Mouse (Mus musculus) erythroblast, embryonic 14.5 days (primary cell): ENCODE data around the gene Mecr. TPM values are rescaled to one million over a fixed set of nuclear protein-coding genes. Genes with fewer than 3 reads are reported as not detected.

Experiments used
- H3K27me3 ChIP-seq: 2 replicates; pipeline ENCODE4 v1.6.1; 2012; ENCODE audit warnings: inconsistent platforms; ENCODE audit not compliant: control insufficient read depth
- H3K36me3 ChIP-seq: 2 replicates; pipeline ENCODE4 v1.6.1; 2012; ENCODE audit warnings: mild to moderate bottlenecking, inconsistent platforms; ENCODE audit not compliant: control insufficient read depth
- H3K4me1 ChIP-seq: 2 replicates; pipeline ENCODE4 v1.6.1; 2012; ENCODE audit warnings: inconsistent platforms; ENCODE audit not compliant: control insufficient read depth
- H3K4me3 ChIP-seq: replicated peaks from 2 replicates; pipeline ENCODE3; 2012; ENCODE audit warnings: moderate library complexity, mild to moderate bottlenecking, inconsistent platforms
- H3K9me3 ChIP-seq: 2 replicates; pipeline ENCODE4 v1.6.1; 2012; ENCODE audit warnings: low read length, inconsistent platforms, mixed read lengths; ENCODE audit not compliant: control insufficient read depth
- GATA1 ChIP-seq: IDR thresholded peaks from 2 replicates; pipeline ENCODE4 v1.6.1; 2012; ENCODE audit warnings: low read length, inconsistent platforms, mixed read lengths
- TAL1 ChIP-seq: IDR thresholded peaks from 3 replicates; pipeline ENCODE4 v1.6.1; 2012; ENCODE audit warnings: low read length, inconsistent platforms, mixed read lengths
- polyA plus RNA-seq: library from polyadenylated mRNA; stranded (reverse); fragments of >175 nt; gene quantifications from 2 replicates; pipeline ENCODE4 v1.2.3, GENCODE M21; 2012

Mecr gene
- polyA plus RNA-seq, 1 experiment, result 1.8 TPM

GRCm38 (mm10) chr4:131831546-131832045 lies 11.7 kb upstream of the Mecr start:
- H3K4me3 ChIP-seq, result no peak overlapping the region
- no peak for TF ChIP-seq GATA1
- TF ChIP-seq TAL1, result no peak
- peaks cover 3% of the 10 kb centered on the region; the same call in 1 of the 2 replicates for H3K9me3 ChIP-seq
- H3K27me3 ChIP-seq, result peaks cover 32% of the 10 kb centered on the region
- no peaks in the 10 kb centered on the region for H3K36me3 ChIP-seq
- H3K4me1 ChIP-seq, result peaks cover 82% of the 10 kb centered on the region

GRCm38 (mm10) chr4:131832759-131833407 lies 10.4 kb upstream of the Mecr start:
- Histone ChIP-seq H3K27me3 (peaks cover 45% of the 10 kb centered on the region), H3K4me1 (peaks cover 87% of the 10 kb centered on the region), H3K36me3 (no peaks in the 10 kb centered on the region), H3K9me3 (peaks cover 11% of the 10 kb centered on the region; the same call in 1 of the 2 replicates), H3K4me3 (no peak overlapping the region)
- TF ChIP-seq TAL1, result no peak
- TF ChIP-seq GATA1, result no peak

- Histone ChIP-seq H3K4me3 (no peak overlapping the region), H3K27me3 (peaks cover 57% of the 10 kb centered on the region), H3K4me1 (peaks cover 84% of the 10 kb centered on the region), H3K9me3 (peaks cover 11% of the 10 kb centered on the region; the same call in 1 of the 2 replicates), H3K36me3 (no peaks in the 10 kb centered on the region)
- TF ChIP-seq GATA1, result no peak
- no peak for TF ChIP-seq TAL1
Observed at GRCm38 (mm10) chr4:131833971-131834609, 9.2 kb upstream of the Mecr start.

- Histone ChIP-seq H3K4me1 (peaks cover 61% of the 10 kb centered on the region), H3K36me3 (no peaks in the 10 kb centered on the region), H3K27me3 (peaks cover 79% of the 10 kb centered on the region), H3K4me3 (peak overlapping the region; percentile 69), H3K9me3 (peaks cover 11% of the 10 kb centered on the region; the same call in 1 of the 2 replicates)
- TF ChIP-seq TAL1 (no peak), GATA1 (no peak)
Observed at GRCm38 (mm10) chr4:131836351-131836881, 6.9 kb upstream of the Mecr start.

GRCm38 (mm10) chr4:131836891-131837491 lies 6.3 kb upstream of the Mecr start:
- H3K9me3 ChIP-seq, result peaks cover 11% of the 10 kb centered on the region; the same call in 1 of the 2 replicates
- no peaks in the 10 kb centered on the region for H3K36me3 ChIP-seq
- H3K27me3 ChIP-seq, result peaks cover 85% of the 10 kb centered on the region
- H3K4me3 ChIP-seq, result peak overlapping the region; percentile 69
- TF ChIP-seq TAL1, result no peak
- TF ChIP-seq GATA1, result no peak
- H3K4me1 ChIP-seq, result peaks cover 55% of the 10 kb centered on the region

GRCm38 (mm10) chr4:131837872-131838524 lies 5.3 kb upstream of the Mecr start, which contains the start of gene Ptpru:
Ptpru (minus strand) TSS chr4:131838288.
- Histone ChIP-seq H3K36me3 (no peaks in the 10 kb centered on the region), H3K27me3 (peaks cover 86% of the 10 kb centered on the region), H3K4me1 (peaks cover 48% of the 10 kb centered on the region), H3K9me3 (peaks cover 11% of the 10 kb centered on the region; the same call in 1 of the 2 replicates), H3K4me3 (peak within 1 kb of the TSS; percentile 69)
- no peak for TF ChIP-seq TAL1
- TF ChIP-seq GATA1, result no peak

GRCm38 (mm10) chr4:131845991-131846778 lies 2.9 kb downstream of the Mecr start:
- no peak for TF ChIP-seq GATA1
- no peak for TF ChIP-seq TAL1

GRCm38 (mm10) chr4:131848082-131848481 lies 4.8 kb downstream of the Mecr start:
- TF ChIP-seq GATA1 (no peak), TAL1 (no peak)
- Histone ChIP-seq H3K27me3 (no peaks in the 10 kb centered on the region), H3K36me3 (peaks cover 23% of the 10 kb centered on the region), H3K4me1 (peaks cover 19% of the 10 kb centered on the region), H3K4me3 (no peak overlapping the region), H3K9me3 (no peaks in the 10 kb centered on the region)

More at GRCm38 (mm10) chr4:131845991-131846778, 2.9 kb downstream of the Mecr start:
- Histone ChIP-seq H3K36me3 (peaks cover 21% of the 10 kb centered on the region), H3K4me3 (no peak overlapping the region), H3K9me3 (no peaks in the 10 kb centered on the region), H3K4me1 (peaks cover 22% of the 10 kb centered on the region), H3K27me3 (peaks cover 9% of the 10 kb centered on the region)
